Mouse (Mus musculus) erythroblast, embryonic 14.5 days (primary cell): ENCODE measurements around the gene Igf2bp3.

ENCODE experiments used
- GATA1 ChIP-seq: IDR thresholded peaks from 2 replicates; pipeline ENCODE4 v1.6.1; 2012; ENCODE audit warnings: low read length, inconsistent platforms, mixed read lengths
- TAL1 ChIP-seq: IDR thresholded peaks from 3 replicates; pipeline ENCODE4 v1.6.1; 2012; ENCODE audit warnings: low read length, inconsistent platforms, mixed read lengths

DNA sequence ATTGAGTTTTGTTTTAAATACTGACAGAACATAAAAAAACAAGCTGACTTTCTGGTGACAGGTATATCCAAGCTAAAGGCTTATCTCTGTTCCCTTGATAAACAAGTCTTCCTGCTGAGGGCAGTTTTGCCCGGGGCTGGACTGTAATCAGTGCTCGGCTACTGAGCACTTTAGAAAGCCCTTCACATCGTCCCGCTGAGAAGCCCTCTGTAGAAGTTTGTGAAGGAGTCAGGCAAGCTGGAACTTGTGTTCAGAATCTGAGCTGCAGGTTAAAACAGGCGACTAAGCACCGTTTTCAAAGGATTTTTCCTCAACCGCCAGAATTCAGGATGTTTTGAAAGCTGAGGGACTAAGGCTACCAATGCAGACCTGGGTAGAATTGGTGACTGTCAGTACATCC is 7.1 kb upstream of the Igf2bp3 start:
- TF ChIP-seq TAL1 (no peak), GATA1 (no peak)
